Mouse (Mus musculus) kidney, adult 2 months (tissue): ENCODE measurements around the gene Gpx3. TPM values are rescaled to one million over a fixed set of nuclear protein-coding genes. Genes with fewer than 3 reads are reported as not detected.
"Not testable (repeated sequence)": the region's sequence is repeated elsewhere in the genome, so short reads cannot be mapped to it uniquely, and the experiment has no call there.

Source experiments
- DNase-seq: peaks from one replicate; pipeline ENCODE4 v3.0.0; 2021
- H3K27ac ChIP-seq: fragments of 200-500 bp; 2 replicates; pipeline ENCODE4 v1.5.1; 2012; ENCODE audit warnings: low read depth, low read length, control low read depth, inconsistent platforms; ENCODE audit not compliant: insufficient read depth
- H3K27me3 ChIP-seq: fragments of 200-500 bp; replicated peaks from 2 replicates; pipeline ENCODE4 v1.6.1; 2012; ENCODE audit warnings: mild to moderate bottlenecking, moderate library complexity, low read length, inconsistent platforms; ENCODE audit not compliant: control insufficient read depth, insufficient read depth
- H3K36me3 ChIP-seq: fragments of 200-500 bp; 2 replicates; pipeline ENCODE4 v1.6.1; 2012; ENCODE audit warnings: mild to moderate bottlenecking, moderate library complexity, low read length, inconsistent platforms; ENCODE audit not compliant: control insufficient read depth, insufficient read depth
- H3K4me1 ChIP-seq: fragments of 200-500 bp; 2 replicates; pipeline ENCODE4 v1.6.1; 2011; ENCODE audit warnings: low read length; ENCODE audit not compliant: control insufficient read depth, insufficient read depth
- H3K4me3 ChIP-seq: fragments of 200-500 bp; 2 replicates; pipeline ENCODE4 v1.5.1; 2011; ENCODE audit warnings: mild to moderate bottlenecking, low read depth, low read length, control low read depth; ENCODE audit not compliant: insufficient read depth
- CTCF ChIP-seq: fragments of 200-500 bp; conservative IDR thresholded peaks from 2 replicates; pipeline ENCODE4 v1.5.1; 2011; ENCODE audit warnings: low read depth, mild to moderate bottlenecking, control low read depth, low read length, moderate library complexity, mixed read lengths; ENCODE audit not compliant: insufficient read depth, insufficient read length
- POLR2A ChIP-seq: fragments of 200-500 bp; IDR thresholded peaks from one replicate; pipeline ENCODE4 v1.6.1; 2011; ENCODE audit warnings: low read depth, low read length, control low read depth
- WGBS: fragments of 180-500 bp; shearing (Covaris S2); methylation state at CpG from one replicate; pipeline ENCODE4 v1.1.7; 2018; 5-methylcytosine and 5-hydroxymethylcytosine counted together
- polyA plus RNA-seq: library from polyadenylated mRNA; depleted of rRNA; stranded (reverse); fragments of >200 nt; gene quantifications from 2 replicates; pipeline ENCODE4 v1.2.3, GENCODE M21; 2012; rRNA removed

Gene Gpx3
- polyA plus RNA-seq, result 28,844 and 31,623 TPM in 2 replicates

- DNase-seq, result peak; percentile 95
- peak within 1 kb of the TSS; percentile 99 for H3K27ac ChIP-seq
- no peaks in the 10 kb centered on the region for H3K27me3 ChIP-seq
- TF ChIP-seq POLR2A, result peak; percentile 96
- no peak for TF ChIP-seq CTCF
- 14% methylated on average over 45 of the region's 45 CpGs for WGBS
- peaks cover 12% of the 10 kb centered on the region; the same call in 1 of the 2 replicates for H3K36me3 ChIP-seq
- H3K4me1 ChIP-seq, result peaks cover 10% of the 10 kb centered on the region
- H3K4me3 ChIP-seq, result peak within 1 kb of the TSS; percentile 87
Observed at GRCm38 (mm10) chr11:54902333-54903323, at the start of gene Gpx3. Gene Gpx3, plus strand, starts transcription at chr11:54902453.

- 95% methylated on average over 12 of the region's 12 CpGs for WGBS
- H3K27me3 ChIP-seq, H3K27ac ChIP-seq, H3K4me3 ChIP-seq, H3K36me3 ChIP-seq, H3K4me1 ChIP-seq, DNase-seq: not testable (repeated sequence)
Observed at GRCm38 (mm10) chr11:54858880-54859279, 43.4 kb upstream of the Gpx3 start.

GRCm38 (mm10) chr11:54859322-54860165, 42.7 kb upstream of the Gpx3 start:
- peak; percentile 48 for DNase-seq
- H3K27ac ChIP-seq, result no peak overlapping the region

GRCm38 (mm10) chr11:54860256-54861038, 41.8 kb upstream of the Gpx3 start, which contains the start of gene Lyrm7:
Gene Lyrm7, minus strand, starts transcription at chr11:54860916.
- peak within 1 kb of the TSS; percentile 76 for H3K4me3 ChIP-seq
- WGBS, result under 1% methylated on average over 42 of the region's 42 CpGs
- H3K36me3 ChIP-seq, result no peaks in the 10 kb centered on the region
- TF ChIP-seq POLR2A, result peak; percentile 81
- no peak for TF ChIP-seq CTCF
- peak; percentile 99 for DNase-seq
- H3K27ac ChIP-seq, result peak within 1 kb of the TSS; percentile 99
- no peaks in the 10 kb centered on the region for H3K27me3 ChIP-seq
- H3K4me1 ChIP-seq, result no peaks in the 10 kb centered on the region

More at GRCm38 (mm10) chr11:54859322-54860165, 42.7 kb upstream of the Gpx3 start:
- Histone ChIP-seq H3K27me3 (no peaks in the 10 kb centered on the region), H3K4me3 (peak overlapping the region; percentile 76), H3K36me3 (no peaks in the 10 kb centered on the region), H3K4me1 (no peaks in the 10 kb centered on the region)
- TF ChIP-seq POLR2A (no peak), CTCF (peak; percentile 53)
- 15% methylated on average over 11 of the region's 11 CpGs for WGBS

GRCm38 (mm10) chr11:54861471-54862420, 40.5 kb upstream of the Gpx3 start:
- Histone ChIP-seq H3K27me3 (no peaks in the 10 kb centered on the region), H3K4me1 (no peaks in the 10 kb centered on the region), H3K4me3 (no peak overlapping the region), H3K36me3 (no peaks in the 10 kb centered on the region), H3K27ac (no peak overlapping the region)
- 90% methylated on average over 5 of the region's 5 CpGs for WGBS
- no peak for TF ChIP-seq CTCF
- no peak for TF ChIP-seq POLR2A
- DNase-seq, result no peak
